Mouse (Mus musculus): ENCODE data around the gene Mydgf.
A peak's percentile ranks its signal among the peaks of the same experiment; 100 is the strongest.

The Mydgf gene

DNA sequence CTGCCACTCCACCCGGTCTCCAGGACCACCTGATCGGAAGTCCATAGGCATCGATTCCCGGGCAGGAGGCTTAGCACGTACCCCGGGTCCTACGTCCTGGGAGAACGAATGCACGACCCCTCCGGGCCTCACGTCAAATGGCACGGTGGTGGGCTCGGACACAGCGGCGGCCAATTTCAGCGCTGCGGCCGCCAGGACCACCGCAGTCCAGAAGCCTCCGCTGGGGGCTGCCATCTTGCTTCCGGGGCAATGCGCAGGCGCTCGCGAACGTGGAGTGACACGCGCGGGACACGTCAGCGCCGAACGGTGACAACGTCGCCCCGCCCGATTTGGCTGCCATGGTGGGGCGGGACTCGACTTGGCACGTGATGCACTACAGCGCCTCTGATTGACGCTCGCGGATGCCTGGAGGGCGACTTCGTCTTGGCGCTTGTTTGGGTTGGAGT, at the start of gene Mydgf:
Gene Mydgf, minus strand, starts transcription at position 263 of the 446 bp plus-strand sequence.
- peak; percentile 92 to 94 for DNase-seq (ENCODE audit: low spot score in 2 of 2)

DNA sequence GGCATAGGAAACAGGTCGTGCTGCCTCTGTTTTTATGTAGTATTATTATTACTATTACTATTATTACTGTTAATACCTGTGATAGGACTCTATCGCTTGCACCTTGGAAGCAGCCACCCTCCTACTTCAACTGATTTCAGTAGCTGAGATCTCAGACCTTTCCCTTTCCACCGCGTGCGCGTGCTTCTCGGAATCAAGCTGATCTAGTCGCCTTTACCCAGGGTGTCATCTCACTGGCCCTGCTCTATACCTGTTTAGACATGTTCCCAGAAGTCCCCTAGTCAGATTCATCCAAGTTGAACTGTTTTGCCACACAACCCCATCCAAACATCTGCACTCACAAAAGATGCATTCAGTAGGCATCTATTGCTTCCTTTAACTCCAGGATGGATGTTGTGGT, 49.7 kb upstream of the Mydgf start:
- no peak for DNase-seq (ENCODE audit: low spot score in 2 of 2)

DNA sequence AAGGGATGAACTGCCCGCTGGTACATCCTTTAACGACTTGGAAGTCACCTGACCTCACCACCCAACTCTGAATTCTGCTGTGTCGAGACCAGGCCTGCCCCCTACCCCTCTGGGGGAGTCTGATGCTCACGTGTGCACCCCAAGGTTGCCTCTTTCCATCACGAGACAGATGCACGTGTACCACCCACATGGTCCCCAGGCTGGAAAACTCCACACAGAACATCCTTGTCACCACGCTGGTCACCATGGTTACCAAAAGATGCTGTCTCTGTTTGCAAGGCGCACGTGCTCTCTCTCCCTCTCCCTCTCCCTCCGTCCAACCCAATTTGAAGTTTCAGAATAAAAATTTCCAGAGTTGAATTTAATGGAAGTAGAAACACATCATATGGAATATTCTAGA, 46.2 kb upstream of the Mydgf start:
- DNase-seq (ENCODE audit: low spot score in 2 of 2), result no peak

DNA sequence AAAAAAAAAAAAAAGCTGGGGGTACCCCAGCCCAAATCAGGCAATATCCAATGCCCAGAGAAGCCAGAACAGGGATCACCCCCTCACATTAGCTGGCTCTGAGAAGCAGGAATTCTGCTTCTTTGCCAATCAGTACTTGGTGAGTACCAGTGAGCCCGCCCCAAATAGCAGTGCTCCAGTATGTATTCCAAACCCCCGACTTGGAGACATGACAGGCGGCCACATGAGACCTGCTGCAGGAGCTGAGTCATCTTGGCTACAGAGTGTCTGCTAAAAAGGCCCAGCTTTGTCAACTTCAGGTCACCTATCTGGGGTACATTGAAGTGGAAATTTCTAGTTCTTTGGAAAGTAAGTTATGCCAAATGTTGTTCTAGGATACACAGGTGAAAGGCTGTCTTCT, 42.8 kb upstream of the Mydgf start:
- DNase-seq (ENCODE audit: low spot score in 2 of 2), result no peak

DNA sequence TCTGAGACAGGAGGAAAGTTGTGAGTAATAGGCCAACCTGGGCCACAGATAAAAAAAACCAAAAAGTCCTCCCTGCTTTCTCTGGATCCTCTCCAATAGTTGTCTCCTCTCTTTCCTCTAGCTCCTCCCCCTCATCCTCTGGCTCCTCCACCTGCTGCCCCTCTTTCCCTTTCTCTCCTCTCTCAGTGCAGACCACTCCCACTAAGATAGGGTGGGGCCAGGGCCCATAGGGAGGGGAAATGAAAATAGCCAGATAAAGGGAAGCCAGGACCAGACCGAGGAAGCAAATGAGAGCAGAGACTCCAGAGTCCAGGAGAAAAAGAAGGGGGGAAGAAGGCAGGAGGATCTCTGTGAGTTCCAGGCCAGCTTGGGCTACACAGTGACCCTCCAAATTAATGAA, 41.2 kb upstream of the Mydgf start:
- no peak for DNase-seq (ENCODE audit: low spot score in 2 of 2)

DNA sequence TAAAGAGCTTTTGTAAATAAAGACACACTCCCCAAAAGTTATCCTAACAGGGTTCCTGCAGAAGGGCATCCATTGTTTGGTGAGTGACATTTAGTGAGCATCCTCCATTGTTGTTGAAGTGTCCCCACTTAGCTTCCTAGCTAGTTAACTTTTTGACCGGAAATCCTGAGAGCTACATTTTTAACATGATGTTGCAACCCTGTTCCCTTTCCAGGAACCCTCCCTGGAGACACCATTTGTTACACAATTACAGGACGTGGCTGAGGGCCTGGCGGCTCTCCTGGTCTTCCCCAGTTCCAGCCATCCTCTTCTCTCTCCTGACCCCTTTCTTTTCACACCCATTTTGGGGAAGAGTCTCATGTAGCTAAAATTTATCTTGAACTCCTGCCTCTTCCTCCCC, 36.1 kb upstream of the Mydgf start:
- DNase-seq (ENCODE audit: low spot score in 2 of 2), result no peak

DNA sequence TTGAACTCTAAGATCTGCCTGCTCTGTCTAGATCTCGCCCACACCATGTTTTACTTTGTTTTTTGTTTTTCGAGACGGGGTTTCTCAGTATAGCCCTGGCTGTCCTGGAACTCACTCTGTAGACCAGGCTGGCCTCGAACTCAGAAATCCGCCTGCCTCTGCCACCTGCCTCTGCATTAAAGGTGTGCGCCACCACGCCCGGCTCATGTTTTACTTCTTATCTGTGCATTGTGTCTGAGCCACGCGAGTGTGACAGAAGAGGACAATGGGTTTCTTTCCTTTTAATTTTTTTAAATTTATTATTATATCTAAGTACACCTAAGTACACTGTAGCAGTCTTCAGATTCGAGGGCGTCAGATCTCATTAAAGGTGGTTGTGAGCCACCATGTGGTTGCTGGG, 35.5 kb upstream of the Mydgf start:
- DNase-seq (ENCODE audit: low spot score in 2 of 2), result no peak

DNA sequence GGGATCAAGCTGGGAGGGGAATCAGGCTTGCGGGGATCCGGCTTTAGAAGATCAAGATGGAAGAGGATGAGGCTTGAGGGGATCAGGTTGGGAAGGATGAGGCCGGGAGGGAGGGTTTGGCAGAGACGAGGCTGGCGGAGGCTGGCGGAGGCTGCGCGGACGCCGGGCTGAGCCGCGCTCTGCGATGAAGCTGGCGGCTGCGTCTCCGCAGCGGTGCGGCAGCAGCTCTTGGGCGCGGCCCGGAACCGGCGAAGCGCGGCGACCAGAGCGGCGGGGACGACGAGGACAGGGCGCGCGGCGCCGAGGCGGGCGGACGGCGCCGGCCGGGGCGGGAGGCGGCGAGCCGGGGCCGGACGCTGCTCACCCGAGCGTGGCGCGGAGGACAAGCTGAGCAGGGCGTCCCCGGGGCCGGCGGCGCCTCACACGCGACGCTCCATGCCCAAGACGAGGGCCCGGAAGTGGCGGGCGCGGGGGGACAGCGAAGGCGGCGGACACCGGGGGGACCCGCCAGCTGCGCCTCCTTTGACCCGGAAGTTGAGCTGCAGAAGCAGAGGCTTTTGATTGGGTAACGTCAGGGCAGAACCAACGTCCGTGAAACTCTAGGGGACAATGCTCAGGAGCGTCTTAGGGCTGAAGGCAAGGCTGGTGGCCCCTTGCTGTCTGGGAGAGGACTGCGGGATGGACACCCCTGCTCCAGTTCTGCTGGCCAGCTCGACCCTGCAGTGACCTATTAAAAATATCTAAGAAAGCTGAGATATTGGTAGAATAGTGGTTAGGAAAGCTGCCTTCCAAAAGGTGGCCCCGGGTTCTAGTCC, 34.9 kb upstream of the Mydgf start, which contains the start of gene Dpp9:
Gene Dpp9, minus strand, starts transcription at position 529 of the 815 bp plus-strand sequence.
- DNase-seq (ENCODE audit: low spot score in 2 of 2), result peak; percentile 89 to 91

DNA sequence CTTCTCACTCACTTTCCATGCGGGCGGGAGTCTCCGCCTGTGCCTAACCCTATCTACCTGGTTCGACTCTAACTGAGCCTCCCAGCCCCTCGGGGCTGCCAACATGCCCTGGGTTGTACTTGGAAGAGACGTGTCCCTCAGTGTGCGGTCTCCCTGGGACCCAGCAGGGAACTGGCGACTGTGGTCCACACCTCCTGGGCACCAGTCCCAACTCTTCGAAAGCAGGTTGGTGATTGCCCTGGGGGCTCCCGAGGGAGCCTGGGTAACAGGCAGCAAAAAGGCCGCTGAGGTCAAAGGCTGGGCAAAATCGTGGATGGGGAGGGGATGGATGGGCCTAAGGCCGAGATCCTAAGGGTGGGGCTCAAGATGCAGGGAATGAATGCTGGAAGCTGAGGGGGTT, 34.0 kb upstream of the Mydgf start:
- DNase-seq (ENCODE audit: low spot score in 2 of 2), result no peak

DNA sequence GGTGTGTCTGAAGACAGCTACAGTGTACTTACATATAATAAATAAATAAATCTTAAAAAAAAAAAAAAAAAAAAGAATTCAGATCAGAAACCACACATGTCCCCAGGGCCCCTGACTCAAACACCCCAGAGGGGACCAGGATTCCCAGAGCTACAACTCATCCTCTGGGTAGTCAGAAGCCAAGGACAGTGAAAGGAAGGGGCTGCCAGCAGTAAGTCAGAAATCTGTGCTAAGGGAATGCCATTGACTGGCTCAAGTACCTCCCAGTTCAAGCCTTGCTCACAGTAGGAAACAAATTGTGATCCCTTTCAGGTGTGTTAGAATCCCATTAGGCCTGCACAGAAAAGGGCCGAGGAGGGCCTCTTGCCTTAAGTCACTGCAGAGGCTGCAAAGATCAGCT, 30.5 kb upstream of the Mydgf start:
- DNase-seq (ENCODE audit: low spot score in 2 of 2), result no peak

DNA sequence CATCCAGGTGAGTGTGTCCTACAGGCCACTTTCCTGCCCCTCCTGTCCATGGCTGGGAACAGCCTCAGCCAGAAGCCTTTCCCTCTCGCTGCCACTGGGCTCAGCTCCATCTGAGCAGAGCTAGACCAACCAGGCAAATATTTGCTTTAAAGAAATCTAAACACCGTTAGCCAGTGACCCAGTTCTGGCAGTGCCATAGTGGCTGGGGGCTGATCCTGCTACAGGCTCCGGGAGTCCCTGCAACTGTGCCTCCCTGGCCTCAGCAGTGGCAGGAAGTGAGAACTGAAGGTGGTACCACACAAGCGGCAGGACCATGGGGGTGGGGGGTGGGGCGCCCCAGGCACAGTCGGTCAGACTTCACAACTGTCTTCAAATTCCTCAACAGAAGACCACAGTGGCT, 29.0 kb upstream of the Mydgf start:
- no peak for DNase-seq (ENCODE audit: low spot score in 2 of 2)

DNA sequence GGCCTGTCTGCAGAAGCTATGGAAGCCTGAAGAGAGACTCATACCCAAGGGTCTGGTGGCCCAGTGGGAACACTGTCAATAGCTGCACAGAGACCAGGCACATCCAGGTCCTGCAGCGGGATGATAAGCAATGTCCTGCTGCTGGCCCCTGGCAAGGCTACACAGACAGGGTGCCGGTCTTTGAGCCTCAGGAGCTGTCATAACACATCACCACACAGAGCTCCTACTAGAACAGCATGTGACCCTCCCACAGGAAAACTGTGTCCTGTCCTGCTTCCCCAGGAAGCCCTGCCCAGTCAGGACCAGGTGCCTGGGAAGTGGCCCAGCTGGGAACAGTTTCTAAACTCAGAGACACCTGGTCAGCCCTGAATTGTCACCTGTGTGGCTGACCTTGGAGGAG, 27.4 kb upstream of the Mydgf start:
- no peak for DNase-seq (ENCODE audit: low spot score in 2 of 2)

DNA sequence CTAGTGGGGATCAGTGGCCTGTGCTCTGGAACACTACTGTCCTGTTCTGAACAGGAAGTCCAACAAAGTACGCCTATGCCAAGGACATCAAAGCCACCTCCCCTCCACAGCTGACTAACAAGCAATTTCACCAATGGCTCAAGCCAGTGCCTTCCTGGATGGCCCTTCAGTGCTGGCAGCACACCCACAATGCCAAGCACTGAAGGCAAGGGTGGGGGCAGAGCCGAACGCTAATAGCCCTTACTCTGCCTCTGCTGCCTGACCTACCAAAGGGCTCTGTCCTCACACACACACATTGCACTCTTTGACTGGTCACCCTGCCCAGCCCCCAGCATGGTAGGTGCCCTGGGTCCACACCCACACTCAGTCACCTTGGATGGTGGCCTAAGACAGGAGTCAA, 25.1 kb upstream of the Mydgf start:
- DNase-seq (ENCODE audit: low spot score in 2 of 2), result no peak

DNA sequence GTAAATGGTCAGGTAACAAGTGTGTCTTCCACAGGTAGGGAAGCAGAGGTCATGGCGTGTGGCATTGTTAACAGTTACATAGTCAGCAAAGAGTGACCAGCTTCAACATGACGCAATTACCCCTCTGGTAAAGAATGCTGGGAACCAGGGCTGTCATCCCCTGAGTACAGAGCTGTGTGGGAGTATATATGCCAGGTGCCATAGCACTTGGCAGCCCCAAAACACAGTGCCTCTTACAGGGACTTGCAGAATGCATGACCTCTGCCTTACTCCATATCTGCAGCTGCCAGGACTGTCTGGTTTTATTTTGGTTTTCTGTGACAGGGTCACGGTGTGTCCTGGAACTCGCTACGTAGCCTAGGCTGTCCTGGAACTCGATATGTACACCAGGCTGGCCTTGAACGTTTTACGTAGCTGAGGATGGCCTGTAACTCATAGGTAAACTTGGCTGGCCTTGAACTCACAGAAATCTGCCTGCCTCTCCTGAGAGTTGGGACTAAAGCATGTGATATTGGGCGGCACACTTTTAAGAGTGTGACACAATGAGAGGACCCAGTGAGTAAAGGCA, 24.3 kb upstream of the Mydgf start:
- DNase-seq (ENCODE audit: low spot score in 2 of 2), result no peak

DNA sequence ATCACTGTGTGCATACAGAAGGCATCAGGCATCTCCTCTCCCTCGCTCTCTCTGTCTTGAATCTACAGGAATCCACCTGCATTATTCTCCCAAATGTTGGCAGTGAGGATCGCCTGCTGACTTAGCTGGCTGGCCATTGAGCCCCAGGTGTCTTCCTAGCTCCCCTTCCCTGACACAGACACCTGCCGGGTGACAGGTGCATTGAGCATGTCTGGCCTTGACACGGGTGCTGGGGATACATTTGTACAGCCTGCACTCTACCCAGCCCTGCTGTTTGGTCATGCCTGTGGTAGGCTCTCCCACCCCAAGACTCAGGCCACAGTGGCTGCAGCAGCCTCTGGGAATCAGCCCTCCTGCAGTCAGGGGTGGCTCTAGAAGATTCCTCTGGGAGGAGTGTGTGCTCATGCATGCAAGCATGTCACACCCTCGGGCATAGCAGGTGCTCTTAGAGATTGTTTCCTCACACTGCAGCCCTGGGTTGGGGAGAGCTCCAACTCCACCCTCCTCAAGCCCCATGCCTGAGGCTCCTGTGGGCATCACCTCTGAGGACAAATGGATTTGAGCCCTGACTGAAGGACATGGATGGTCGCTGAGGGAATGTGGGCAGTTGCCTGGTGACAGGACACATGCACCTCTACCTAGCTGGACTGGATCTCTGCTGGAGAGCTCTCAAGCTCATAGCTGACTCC, 23.4 kb upstream of the Mydgf start:
- DNase-seq (ENCODE audit: low spot score in 2 of 2), result no peak

DNA sequence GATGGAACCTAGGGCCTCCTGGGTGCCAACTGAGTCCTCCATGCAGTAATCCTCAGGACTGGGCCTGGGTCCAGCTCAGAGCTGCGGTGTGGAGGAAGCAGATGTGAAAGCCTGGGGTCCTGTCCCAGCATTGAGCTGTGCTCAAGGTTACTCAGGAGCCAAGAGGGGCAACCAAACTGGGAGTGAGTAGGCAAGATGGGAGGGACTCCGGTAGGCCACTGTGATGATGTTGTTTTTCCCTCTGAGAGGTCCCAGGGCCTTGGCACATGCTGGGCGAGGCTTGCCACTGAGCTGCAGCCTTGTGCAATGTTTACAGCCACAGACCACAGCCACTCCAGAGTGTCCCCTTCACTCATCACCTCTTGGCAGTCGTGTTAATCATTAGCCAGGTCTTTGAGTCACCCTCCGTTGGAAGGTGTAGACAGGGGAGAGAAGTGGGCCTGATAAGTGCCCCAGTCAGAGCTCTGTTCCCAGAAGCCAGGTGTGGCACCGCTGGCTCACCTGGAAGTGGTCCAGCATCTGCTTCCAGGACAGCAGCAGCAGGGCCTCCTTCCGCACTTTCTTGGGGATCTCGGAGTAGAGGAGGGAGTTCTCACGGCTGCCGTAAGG, 22.7 kb upstream of the Mydgf start:
- no peak for DNase-seq (ENCODE audit: low spot score in 2 of 2)

DNA sequence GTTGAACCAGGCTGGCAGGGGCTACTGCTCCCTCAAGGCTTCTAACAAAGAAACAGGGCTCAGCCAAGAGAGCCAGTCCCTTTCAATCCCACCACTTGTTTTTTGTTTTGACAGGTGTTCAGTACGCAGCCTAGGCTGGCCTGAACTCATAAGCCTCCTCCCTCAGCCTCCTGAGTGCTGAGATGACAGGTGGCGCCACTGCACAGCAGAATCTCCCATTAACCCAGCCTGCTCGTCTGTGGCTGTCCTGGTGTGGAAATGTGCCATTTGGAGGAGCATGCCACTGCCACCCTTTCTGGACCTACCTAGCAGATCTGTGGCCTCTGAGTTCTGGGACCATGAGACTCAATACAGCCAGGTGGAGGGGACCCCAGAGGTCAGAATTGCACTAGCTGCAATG, 20.0 kb upstream of the Mydgf start:
- no peak for DNase-seq (ENCODE audit: low spot score in 2 of 2)

DNA sequence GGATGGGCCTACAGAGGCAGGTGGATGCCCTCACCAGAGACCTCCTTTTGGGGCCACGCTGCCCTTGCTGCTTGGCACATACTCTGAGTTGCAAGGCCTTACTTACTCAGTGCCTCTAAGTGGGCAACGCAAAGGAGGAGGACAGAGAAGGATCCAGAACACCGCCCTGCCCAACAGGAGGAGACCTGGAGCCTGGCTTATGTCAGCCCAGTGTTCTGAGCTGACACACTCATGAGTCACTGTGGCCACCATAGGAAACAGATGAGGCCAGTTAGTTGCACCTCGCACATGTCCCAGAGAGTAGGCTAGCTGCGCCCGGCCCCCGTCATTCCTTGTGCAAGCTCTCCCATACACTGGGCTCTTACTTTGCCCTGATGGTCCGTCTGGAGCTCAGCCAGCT, 18.8 kb upstream of the Mydgf start:
- no peak for DNase-seq (ENCODE audit: low spot score in 2 of 2)

DNA sequence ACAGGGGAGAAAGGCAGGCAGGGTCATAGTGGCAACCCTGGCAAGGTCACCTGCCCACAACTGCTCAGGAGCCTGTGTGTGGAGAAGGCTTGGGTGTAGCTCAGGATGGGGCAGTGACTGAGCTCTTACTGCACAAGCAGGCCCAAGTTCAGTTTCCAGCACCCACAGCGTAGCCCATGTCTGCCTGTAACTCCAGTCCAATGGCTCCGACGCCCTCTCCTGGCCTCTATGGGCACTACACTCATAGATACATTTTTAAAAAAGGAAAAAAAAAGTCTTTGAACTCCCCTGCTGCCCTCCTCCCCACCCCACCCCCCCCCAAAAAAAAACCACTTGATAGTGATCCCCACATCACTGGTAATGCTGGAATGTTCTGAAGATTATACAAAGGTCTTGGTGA, 17.9 kb upstream of the Mydgf start:
- DNase-seq (ENCODE audit: low spot score in 2 of 2), result no peak

DNA sequence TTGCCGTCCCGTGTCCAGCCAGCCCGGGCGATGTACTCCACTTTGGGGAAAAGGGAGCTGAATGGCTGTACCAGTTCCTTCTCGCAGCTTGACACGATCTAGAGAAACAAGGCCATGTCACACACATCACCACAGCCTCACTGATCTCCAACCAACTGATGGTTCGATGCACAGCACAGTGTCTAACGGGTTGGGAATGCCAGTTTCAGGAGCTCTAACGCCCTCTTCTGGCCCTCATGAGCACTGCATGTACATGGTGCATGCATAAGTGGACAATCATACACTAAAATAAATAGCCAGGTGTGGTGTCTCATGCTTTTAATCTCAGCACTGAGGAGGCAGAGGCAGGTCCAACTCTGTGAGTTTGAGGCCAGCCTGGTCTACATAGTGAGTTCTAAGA, 16.9 kb upstream of the Mydgf start:
- DNase-seq (ENCODE audit: low spot score in 2 of 2), result no peak

DNA sequence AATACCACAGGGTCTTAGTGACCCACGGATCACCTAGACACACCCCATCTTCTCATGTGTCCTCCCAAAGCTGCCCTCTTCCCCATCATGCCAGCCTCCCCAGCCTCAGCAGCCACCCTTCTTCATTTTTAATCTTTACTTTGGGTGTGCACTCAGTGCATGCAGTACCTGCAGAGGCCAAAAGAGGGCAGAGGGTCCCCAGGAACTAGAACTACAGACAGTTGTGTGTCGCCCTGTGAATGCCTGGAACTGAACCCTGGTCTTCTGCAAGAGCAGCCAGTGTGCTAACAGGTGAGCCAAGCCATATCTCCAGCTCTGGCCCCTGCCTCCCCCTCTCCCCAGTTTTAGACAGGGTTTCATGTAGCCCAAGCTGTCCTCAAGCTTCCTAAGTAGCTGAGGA, 13.1 kb upstream of the Mydgf start:
- DNase-seq (ENCODE audit: low spot score in 2 of 2), result no peak

DNA sequence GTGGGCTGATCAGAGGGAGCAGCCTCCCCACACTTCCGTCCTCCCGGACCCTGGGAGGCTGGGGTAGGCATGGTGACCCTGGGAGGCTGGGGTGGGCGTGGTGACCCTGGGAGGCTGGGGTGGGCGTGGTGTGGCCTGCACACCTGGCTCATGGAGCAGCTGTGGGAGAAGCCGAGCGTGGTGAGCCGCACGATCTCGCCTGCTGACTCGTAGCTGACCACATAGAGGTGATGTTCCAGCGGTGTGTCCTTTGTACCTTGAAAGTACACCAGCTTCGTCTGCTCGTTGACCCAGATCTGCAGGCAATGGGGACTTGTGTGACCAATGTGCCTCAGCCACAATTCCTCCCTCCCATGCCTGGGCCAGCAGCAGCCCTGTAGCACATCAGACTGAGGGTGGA, 11.0 kb upstream of the Mydgf start:
- no peak for DNase-seq (ENCODE audit: low spot score in 2 of 2)

DNA sequence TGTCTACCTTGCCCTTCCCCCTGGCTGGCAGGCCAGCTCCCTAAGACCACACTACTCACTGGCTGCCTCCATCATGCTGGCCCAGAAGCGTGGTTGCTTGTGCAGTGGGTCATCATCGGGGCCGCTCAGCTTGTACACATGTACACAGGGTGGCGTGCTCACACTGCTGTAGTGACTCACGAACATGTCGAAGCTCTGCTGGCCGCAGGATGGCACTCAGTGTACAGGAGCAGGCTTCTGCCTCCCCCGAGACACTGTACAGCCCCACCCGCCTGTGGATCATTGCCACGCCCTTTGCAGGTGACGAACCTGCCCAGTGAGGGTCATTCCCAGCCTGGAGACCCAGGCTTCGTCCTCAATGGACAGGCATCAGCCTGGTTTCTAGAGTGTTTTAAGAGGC, 10.6 kb upstream of the Mydgf start:
- DNase-seq (ENCODE audit: low spot score in 2 of 2), result no peak
